Mouse (Mus musculus): ENCODE results near the gene Banf1.
"Not testable (repeated sequence)": the region's sequence is repeated elsewhere in the genome, so short reads cannot be mapped to it uniquely, and the experiment has no call there.

The Banf1 gene

GRCm38 (mm10) chr19:5367053-5367359 is at the start of gene Banf1:
Gene Banf1 (minus strand): TSS chr19:5367168.
- DNase-seq (ENCODE audit: low read depth, low spot score) = no peak

DNA sequence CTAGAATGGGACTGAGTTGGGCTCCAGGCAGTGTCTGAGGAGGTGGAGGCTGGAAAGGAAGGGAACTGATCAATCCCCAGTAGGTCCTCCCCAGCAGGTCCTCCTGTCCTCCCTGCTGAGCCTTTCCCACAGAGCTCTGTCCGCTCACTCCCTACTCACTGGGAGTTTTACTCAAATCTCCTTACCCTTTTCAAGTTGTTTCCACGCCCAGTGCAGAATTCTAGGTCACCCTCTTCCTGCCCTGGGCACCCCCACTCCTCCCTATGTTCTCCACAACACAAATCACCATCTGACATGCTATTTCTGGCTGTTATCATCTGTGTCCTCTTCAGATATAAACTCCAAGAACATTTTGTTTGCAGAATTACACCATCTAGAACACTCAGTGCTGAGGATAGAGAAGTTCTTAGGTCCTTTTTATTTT is 47.6 kb upstream of the Banf1 start:
- DNase-seq (ENCODE audit: low read depth, low spot score) = no peak

GRCm38 (mm10) chr19:5413840-5414239 is 46.9 kb upstream of the Banf1 start:
- no peak for DNase-seq (ENCODE audit: low read depth, low spot score)

DNA sequence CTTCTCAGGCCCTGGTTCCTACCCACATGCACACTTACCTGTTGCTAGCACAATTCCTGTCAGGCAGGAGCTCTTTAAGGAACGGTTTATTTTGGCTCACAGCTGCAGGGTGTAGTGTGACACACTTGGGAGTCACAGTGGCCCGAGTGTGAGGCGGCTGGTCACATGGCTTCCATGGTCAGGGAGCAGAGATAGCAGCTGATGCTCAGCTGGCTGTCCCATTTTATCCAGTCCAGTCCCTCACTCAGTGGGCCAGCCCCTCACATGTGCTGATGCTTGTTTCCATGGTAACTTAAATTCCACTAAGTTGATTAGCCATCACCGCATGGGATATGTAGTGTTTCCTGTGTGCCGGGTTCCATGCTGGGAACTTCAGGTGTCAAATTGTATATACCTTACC is 45.0 kb upstream of the Banf1 start:
- DNase-seq (ENCODE audit: low read depth, low spot score) = no peak

- DNase-seq (ENCODE audit: low read depth, low spot score) = no peak
These were observed 43.7 kb upstream of the Banf1 start for GRCm38 (mm10) chr19:5410641-5411040.

DNA sequence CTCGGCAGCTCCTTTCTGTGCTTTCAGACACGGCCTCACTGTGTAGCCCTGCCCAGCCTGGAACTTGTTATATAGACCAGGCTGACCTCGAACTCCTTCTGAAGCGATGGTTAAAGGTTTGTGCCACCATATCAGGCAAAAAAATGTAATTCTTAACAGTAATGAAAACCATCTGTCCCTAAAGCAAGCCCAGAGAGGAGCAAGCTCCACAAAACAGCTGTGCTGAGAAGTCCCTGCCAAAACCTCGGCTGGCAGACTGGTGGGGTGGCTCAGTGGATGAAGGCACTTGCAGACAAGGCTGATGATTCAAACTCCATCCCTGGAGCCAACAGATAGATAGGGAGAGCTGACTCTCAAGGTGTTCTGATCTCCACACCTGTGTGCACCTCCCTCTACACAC is 42.1 kb upstream of the Banf1 start:
- DNase-seq (ENCODE audit: low read depth, low spot score) = no peak

DNA sequence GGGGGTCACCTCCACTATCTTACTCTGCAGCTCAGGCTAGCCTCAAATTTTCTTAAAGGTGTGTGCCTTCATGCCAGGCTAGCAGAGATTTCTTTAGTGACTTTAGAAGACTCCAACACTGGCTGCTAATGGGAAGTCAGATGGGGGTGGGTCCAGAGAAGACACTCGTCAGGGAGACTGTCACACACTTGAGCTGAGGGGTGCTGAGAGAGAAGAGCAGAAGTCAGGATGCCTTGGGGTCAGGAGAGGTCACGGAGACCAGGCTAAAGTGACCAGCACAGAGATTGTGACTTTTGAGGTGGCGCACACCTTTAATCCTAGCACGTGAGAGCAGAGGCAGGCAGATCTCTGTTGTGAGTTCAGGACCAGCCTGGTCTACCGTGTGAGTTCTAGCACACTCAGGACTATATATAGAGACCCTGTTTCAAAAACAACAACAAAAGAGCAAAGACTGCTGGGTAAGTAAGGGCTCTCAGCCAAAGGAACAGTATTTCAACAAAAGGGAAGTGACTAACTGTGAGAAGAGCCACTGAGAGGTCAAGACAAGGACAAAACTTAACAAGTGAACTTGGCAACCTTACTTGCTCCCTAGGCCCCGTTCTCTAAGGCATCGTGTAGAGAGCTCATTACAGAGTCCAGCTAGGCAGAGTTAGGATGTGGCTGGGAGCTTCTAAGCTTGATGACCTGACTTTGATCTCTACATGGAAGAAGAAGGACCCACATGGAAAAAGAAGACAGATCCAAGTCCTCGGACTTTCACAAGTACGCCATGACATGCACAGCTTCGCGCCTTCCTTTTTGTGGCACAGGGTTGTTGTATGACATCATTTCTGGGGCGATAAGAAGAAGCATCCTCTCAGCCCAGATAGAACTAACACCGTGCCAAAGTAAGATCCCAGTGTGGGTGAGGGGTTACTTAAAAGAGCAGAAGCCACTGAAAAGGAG is 41.4 kb upstream of the Banf1 start:
- no peak for DNase-seq (ENCODE audit: low read depth, low spot score)

DNA sequence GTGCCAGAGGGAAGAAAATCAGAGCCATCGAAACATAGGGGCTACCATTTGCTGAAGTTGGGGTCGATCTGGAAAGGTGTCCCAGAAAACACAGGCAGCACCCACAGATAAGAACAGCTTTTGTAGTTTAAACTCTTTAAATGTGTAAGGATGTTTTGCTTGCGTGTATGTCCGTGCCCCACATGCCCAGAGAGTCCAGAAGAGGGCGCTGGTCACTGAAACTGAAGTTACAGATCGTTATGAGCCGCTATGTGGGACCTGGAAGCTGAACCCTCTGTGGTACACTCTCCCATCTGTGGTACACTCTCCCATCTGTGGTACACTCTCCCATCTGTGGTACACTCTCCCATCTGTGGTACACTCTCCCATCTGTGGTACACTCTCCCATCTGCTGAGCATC is 40.2 kb upstream of the Banf1 start:
- peak; percentile 53 for DNase-seq (ENCODE audit: low read depth, low spot score)

- not testable (repeated sequence) for DNase-seq (ENCODE audit: low read depth, low spot score)
These were observed 39.7 kb upstream of the Banf1 start for GRCm38 (mm10) chr19:5406531-5407126.

GRCm38 (mm10) chr19:5405924-5406323 is 39.0 kb upstream of the Banf1 start:
- no peak for DNase-seq (ENCODE audit: low read depth, low spot score)

GRCm38 (mm10) chr19:5402293-5402692 is 35.3 kb upstream of the Banf1 start, which contains the start of gene Tsga10ip:
Gene Tsga10ip (minus strand): TSS chr19:5402526.
- no peak for DNase-seq (ENCODE audit: low read depth, low spot score)

DNA sequence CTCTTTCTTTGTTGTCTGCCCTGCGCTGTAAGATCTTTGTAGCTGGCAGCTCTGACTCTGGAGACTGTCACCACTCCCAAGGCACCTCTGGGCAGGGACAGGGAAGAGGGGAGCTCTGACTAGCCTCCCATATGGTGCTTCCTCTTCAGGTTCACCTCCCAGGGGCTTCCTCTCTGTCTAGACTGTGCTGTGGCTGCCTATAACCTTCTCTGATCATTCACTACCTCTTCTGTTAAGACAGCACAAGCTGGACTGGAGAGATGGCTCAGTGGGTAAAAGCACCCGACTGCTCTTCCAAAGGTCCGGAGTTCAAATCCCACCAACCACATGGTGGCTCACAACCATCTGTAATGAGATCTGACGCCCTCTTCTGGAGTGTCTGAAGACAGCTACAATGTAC is 34.1 kb upstream of the Banf1 start:
- DNase-seq (ENCODE audit: low read depth, low spot score) = not testable (repeated sequence)

- DNase-seq (ENCODE audit: low read depth, low spot score) = no peak
These were observed 28.4 kb upstream of the Banf1 start for GRCm38 (mm10) chr19:5395371-5395770.

DNA sequence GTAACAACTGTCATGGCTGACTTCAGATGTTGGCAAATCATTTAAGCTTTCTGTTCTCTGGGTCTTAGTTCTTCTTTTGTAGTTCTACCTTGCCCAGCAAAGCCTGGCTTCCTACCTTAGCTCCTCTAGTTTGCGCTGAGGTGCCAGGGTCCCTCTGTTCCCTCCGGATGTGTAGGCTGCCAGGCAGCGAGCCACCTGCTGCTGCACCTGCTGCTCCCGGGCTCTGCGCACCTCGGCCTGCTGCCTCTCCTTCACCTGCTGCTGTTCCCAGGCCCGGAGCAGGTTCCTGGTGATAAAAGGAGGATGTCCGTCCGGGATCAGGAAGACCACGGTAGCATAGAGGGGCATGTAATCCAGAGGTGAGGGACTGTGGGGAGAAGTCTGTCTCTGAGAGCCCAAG is 27.2 kb upstream of the Banf1 start:
- DNase-seq (ENCODE audit: low read depth, low spot score) = no peak

DNA sequence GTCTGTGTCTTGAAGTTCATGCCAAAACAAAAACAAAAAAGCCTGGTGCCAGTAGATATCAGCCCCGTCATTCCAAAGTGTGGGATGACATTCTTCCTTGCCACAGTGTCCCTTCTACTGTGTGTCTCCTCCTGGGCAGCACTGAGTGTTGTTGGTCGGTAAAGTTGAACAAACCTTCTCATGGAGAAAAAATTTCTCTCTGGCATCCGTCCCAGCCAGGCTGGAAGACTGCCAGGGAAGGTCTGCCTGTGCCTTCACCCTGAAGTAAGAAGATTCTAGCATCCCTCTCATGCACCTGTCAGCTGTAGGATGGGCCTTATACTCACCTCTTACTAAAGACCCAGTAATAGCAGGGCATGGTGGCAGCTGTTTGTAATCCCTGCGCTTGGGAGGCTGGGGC is 25.9 kb upstream of the Banf1 start:
- no peak for DNase-seq (ENCODE audit: low read depth, low spot score)

DNA sequence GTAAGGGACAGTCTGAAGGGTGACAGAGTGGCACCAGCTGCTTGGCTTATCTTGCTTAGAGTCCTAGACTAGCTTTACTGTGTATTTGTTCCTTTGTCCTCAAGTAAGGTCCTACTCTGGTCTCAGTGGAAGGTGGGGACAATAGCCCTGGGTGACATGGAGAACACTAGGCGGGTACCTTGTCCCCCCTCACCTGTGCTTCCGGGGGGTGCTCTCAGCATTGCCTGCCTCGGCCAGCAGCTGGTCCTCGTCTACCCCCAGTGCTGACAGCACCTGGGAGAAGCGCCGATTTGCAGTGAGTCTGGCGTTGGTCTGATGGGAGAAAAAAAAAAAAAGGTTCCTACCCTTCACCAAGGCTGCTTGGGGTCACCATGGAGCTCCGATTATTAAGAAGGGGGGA is 23.4 kb upstream of the Banf1 start:
- DNase-seq (ENCODE audit: low read depth, low spot score) = no peak

DNA sequence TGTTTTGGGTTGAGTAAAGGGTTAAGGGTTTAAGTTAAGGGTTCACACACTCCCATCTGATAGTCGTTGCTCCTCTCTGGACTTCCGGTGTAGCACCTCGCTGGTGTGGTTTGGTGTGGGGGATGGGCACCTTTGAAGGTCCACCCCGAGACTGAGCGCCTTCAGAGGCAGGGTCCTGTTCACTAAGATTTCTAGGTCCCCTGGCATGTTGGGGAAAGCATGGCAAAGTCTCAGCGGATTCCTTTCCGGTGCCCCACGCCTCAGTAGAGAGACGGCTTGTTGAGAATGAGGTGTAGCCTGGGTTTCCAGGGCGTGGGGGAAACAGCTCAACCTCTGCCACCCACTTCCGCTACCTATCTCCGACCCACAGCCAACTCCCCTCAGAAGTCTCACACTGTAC is 22.7 kb upstream of the Banf1 start:
- DNase-seq (ENCODE audit: low read depth, low spot score) = peak; percentile 70

DNA sequence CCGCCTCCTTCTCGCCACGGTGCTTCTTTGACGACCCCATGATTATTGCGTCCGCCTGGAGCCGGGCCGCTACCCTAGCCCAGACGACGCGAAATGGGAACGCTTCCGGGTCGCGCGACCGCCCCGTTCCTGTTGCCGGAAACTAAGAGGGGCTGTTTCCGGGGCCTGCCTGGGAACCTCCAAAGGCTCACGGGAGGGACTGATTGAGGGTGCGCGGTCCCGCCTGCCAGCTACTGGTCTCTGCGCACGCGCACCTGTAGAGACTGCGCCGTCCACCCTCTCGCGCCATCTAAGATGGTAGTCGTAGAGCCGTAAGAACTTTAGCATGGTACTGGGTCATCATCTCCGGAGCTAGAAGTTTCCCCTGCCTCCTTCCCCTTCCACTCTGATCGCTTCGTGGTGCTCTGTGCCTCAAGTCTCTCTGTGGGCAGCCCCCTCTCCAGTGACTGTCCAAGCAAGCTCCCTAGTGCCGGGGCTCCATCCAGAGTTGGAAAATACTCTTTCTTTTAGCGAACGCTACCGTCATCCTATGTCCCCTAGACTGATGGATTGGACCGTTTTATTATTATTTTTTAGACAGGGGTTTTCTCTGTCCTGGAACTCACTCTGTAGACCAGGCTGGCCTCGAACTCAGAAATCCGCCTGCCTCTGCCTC is 21.7 kb upstream of the Banf1 start, which contains the start of gene Sart1:
TSS of gene Sart1 (minus strand) at position 116 of the 655 bp plus-strand sequence.
- DNase-seq (ENCODE audit: low read depth, low spot score) = peak; percentile 97

- peak; percentile 27 for DNase-seq (ENCODE audit: low read depth, low spot score)
These were observed 21.1 kb upstream of the Banf1 start for GRCm38 (mm10) chr19:5388011-5388441.

- no peak for DNase-seq (ENCODE audit: low read depth, low spot score)
These were observed 17.7 kb upstream of the Banf1 start for GRCm38 (mm10) chr19:5384715-5385114.

GRCm38 (mm10) chr19:5383326-5383725 is 16.4 kb upstream of the Banf1 start:
- DNase-seq (ENCODE audit: low read depth, low spot score) = no peak

DNA sequence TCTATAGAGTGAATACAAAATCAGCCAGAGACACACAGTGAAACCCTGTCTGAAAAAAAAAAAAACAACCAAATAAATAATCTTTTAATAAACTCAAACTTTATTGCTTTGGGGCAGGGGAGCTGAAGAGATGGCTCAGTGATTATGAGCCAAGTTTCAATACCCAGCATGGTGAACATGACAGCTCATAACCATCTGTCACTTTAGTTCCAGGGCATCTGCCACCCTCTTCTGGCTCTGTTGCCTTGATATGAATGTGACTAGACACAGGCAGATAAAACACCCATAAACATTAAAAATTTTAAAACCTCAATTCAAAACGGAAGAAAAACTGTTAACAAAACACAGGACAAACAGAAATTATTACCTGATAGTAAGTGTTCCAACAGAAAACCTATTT is 10.5 kb upstream of the Banf1 start:
- DNase-seq (ENCODE audit: low read depth, low spot score) = no peak

Data from ES-CJ7 (cell line).